Mouse (Mus musculus): ENCODE data around the gene Nfib.

Nfib gene

DNA sequence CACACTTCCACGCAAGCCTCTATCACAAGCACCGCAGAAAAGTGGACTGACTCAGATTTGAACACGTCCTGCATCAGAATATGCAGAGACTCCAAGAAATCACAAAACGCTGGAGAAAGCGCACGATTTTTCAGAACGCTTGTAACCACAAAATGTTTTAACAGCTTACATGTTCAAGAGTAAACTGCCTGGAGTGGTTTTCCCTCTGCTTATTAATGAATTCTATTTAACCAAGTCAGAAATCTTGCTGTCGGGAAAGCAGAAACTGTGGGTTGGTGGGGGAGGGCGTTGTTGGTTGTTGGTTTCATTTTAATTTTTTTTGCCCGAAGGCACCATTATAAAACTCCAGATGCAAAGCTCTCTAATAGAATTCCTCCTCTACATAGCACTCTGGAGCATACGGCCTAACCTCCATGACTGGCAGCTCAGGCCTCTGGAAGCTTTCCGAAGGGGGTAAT lies 82.4 kb downstream of the Nfib start:
- no peak for DNase-seq

DNA sequence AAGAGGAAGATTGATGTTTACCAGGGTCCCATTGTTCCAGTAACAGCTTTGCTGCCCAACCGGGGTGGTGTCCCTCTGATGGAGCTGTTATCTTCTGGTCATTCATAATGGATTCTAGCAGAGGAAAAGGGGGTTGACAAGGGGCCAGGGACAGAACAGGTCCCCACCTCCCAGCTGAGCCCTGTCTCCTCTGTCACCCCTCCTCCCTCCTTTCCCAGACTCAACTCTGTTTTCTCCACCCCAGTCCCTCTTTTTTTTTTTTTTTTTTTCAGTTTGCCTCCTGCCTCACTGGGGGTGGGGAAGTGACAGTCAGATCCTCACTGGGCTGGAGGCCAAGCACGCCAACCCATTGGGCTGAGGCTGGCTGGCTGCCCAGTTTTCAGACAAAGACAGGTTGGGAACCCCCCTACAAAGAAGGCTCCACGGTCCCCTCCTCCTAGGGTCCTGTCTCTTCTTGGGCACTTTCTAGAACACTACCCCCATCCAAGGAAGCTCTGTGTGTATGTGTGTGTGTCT lies 83.2 kb downstream of the Nfib start:
- DNase-seq: peak; percentile 67 to 83

DNA sequence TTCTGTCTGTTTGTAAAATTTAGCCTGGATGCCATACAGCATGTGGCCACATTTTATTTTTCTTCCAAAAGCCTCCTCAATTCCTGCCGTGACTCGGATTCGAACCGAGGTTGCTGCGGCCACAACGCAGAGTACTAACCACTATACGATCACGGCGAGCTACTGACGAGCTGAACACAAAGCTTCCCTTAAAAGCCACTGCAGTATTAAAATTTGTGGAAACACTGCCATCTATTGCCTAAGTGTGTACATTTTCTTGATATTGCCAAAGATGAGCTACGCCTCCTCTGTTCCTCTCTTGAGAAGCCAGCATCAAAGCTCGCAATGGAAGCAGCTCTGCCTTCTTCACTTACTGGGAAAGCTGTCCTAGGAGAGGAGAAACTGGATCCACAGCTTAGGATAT lies 86.0 kb downstream of the Nfib start:
- DNase-seq: peak; percentile 11 to 25

DNA sequence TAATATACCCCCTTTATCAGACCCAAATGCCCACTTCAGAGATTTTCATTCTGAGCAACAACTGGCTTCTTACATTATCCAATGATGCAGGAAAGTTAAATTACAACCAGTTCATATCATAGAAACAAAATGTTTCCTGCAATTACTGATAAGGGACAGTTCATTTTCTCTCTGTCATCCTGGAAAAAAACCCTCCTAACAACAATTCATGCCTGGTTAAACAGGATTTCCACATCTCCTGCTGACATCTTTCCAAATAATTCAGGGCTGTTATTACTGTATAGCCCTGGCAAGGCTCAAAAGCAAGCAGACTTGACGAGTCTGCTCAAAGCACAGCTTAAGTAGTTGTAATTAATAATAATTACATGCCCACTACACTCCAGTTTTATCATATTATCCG lies 86.5 kb downstream of the Nfib start:
- DNase-seq: no peak

DNA sequence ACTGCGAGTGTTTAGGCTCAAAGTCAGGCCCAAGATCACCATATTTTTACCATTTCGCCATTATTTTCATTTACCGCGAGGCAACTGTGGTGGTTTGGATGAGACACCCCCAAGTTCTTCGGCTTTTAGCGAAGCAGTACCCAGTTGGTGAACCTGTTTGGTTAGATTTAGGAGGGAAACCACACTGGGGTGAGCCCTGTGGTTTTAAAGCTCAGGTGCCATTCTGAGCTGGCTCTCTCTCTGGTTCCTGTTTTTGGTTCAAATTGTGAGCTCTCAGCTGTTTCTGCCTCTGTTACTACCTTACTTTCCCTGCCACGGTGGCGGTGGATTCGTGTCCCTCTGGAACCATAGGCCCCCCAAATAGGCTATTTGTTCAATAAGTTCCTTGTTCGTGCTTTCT lies 88.3 kb downstream of the Nfib start:
- no peak for DNase-seq

DNA sequence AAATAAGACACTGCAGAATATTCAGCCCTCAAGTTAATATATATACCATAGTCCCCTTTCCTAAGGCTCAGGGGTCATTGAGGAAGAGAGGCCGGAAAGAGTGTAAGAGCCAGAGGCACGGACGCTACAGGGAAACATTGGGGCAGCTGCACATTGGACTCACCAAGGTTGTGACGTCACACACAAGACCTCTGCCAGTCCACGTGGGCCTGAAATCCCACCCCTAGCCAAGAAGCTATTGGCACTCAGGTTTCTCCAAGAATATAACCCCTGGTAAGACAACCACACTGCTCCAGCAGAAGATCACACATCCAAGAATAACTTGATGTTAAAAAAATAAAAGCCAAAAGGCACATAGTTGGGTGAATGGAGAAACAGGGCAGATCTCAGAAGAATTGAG lies 89.8 kb downstream of the Nfib start:
- no peak for DNase-seq

DNA sequence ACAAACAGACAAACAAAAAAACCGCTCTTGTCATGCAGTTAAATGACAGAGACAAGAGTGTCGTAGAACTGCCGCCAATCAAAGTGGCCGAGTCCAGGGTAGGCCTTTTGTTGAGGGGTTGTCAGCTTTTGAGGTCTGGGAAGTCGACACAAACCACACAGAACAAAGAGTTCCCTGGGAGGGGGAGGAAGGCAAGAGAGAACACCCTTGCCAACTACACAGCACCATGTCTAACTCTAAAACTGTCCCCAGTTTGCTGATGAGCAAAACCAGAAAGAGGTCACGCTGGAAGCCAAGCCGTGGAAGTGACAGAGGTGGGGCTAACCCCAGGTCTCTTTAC lies 91.1 kb downstream of the Nfib start:
- DNase-seq: no peak

DNA sequence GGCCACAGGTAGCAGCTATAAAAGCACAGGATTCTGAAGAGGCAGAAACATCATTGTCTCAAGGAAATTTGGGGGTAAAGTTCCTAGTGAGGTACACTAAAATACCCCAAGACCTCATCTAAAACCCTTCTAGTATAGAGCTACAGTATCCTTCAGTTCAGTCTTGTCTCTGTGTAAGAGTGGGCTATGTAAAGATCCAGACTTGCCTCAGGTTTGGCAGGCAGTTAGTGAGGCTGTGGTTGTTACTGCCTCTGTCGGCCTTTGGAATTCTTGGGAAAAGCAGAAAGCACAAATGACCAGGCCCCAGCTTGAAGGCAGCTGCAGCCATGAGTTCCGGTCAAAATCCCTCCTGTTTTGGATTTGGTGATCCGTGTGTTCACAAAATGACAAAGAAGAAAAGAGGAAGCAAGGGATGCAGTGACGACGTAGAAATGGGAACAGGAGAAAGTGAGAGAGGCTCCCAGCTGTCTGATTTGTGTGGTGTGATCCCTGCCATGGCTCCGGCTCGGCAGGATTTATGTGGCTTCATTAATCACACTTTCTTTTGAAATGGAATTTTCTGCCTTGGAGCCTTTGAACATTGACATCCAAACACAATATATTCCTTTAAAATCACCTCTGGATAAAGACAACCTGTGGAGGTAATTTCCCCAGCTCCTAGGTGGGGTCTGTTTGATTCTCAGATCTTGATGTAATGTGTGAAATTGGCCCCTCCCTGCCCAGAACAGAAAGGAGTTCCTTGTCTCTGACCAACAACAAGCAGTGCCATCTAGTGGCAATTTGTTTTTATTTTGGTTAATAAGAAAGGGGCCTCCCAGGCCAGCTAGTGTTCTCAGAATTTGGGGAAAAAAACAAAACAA lies 91.7 kb downstream of the Nfib start:
- DNase-seq: peak; percentile 51 to 64

DNA sequence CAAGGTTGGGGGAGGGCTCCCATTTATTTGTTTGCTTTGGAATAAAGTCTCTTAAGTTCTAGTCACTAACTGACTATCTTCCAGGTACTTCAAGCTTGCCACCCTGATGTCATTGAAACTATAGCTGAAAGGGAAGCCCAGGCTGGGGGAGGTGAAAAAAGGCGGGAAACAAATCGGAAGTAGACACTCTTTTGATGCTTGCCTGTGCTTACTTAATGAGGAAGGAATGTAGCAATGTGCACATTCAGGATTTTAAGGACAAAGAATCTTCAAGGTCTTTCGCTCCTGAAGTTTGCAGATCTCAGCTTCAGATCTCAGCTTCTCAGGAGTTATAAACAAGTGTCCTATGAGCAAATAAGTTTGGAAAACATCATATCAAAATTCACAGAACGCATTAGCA lies 95.9 kb downstream of the Nfib start:
- DNase-seq: no peak

DNA sequence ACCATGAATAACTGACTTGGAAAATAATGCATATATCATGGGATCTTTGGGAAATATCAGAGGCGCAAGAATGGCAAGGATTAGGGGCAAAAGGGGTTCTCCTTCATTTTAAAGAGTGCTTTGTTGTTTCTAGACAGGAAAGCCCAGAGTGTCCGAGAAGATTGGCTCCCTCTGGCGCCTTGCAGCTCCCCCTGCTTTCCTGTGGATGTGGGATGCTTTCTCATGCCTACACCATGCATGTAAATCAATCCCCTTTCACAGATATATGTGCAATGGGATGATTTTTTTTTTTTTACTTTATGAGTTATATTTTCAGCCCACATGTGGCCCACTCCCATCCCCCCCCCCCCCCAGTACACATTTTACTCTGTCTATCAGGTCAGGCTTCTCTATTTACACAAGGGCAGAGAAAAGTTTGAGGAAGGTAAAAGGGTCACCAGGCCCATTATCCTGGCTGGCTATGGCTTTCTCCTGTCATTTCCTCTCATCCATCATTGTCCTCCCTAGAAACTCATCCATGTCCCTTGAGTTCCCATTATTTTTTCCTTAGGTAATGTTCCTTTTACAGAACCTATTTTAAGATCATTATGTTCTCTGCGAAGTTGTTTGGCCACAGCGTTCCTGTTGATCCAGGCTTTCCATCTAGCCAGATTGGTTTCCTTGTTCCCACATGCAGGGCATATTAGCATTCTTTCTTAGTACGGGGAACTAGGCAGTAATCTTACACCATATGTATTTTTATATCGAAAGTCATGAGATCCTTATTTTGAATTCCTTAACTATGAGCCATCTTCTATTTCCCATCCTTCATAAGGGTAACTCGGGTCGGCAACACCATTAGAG lies 96.6 kb downstream of the Nfib start:
- peak in 1 of 2 experiments; percentile 10 for DNase-seq

DNA sequence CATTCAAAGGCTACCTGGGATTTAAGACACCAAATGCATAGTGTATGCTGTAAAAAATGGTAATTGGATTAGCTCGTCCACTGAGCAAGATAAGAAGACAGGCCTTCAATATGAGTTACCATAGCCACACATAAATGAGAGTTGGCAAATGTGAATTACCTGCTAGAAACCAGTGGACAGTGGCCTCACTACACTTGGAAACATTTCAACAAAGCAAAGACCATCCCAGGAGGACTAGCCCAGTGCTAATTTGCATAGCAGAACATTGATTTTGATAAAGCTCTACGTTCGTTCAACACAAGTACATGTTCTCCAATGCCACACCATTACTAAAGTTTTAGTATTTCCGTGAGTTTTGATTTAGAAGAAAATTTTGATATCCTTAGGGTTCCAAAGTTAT lies 98.3 kb downstream of the Nfib start:
- no peak for DNase-seq

DNA sequence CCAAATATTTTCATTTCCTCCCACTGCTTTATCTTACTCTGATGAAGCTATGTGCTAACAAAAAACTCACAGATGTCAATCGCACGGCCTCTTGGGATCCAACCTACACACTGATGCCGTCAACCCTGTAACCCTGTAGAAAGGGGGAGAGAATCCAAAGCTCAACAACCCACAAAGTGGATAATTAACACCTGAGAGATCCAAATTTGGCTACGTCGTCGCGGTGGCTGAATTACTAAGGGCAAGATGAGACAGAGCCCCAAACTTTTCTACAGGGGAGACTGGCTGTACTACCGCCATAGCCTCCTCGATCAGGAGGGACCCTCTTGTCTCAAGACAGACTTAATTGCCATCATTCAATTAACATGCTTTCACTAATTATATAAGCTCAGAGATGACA lies 99.2 kb downstream of the Nfib start:
- no peak for DNase-seq

DNA sequence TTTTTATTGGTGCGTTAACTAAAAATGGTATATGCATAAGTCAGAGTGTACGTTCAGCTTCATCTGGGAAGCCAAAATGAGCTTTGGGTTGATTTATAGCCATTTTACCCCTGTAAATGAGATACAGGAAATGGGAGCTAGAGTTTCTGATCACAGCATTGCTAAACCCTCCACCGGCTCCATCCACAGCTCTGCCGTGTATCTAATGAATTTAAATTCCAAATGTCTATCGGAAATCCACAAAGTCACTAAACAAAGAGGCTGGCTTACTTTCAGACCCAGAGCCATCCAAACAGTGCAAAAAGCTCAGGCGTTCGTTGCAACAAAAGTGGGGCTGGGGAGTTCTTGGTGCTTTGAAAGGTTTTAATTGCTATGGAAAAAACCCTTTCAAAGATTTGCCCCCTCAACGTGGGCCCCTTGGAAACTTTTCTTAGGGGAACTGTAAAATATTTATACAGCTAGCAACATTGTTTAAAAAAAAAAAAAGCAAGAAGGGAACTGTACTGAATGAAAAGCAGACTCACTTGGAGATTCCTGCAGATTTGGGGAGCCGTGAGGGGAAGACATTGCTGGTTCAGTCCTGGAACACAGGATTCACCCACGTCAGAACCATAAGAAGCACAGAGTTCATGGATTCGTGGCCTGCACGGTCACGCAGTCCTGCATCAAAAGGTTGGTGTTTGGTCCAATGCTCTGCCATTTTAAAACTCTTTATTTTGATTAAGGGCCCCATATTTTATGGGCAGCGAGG lies 100.3 kb downstream of the Nfib start:
- no peak for DNase-seq

DNA sequence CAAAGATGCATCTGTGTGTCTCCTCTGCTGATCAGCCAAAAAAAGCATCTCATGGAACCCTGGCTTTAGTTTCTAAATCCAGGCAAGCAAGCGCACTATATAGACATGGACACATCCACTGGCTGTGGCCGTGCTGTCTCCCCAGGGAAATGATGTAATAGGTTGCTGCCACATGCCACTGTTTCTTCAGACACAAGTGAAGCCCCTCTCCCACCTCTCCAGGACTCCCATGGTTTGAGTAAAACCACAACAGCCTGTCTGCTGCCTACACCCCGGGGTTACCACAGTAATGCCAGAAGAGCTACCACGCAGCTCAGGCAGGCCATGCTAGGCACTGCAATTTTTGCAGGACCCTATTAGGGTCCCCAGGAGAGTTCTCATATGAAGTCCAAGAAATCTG lies 101.0 kb downstream of the Nfib start:
- DNase-seq: no peak

DNA sequence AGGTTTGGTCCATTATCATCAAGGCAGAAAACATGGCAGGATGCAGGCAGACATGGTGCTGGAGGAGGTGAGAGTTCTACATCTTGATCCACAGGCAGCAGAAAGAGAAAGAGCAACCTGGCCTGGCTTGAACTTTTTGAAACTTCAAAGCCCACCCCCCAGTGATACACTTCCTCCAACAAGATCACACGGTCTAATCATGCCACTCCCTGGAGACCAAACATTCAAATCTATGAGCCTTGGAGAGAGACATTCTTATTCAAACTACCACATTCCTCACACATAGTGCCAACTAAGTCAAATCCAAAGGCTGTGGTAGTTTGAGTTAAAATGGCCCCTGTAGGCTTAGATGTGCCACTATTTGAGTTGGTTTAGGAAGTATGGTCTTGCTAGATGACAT lies 104.9 kb downstream of the Nfib start:
- no peak for DNase-seq

DNA sequence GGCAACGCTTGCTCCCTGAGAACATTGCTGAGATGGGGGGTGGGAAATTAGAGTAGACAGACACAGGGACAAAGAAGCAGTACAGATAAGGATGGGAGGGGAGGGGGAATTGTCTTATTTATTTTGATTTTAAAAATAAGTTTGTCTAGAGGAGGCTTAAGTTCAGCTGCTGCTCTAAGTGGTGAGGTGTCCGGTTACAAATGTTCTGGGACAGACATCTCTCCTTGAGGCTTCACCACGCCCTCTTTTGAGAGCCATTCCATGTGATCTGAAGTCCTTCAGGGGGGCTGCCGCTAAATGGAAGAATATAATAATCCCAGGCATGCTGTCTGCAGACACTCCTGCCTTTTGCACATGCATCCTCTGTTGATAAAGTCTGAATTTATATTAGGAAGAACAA lies 107.1 kb downstream of the Nfib start:
- DNase-seq: no peak

DNA sequence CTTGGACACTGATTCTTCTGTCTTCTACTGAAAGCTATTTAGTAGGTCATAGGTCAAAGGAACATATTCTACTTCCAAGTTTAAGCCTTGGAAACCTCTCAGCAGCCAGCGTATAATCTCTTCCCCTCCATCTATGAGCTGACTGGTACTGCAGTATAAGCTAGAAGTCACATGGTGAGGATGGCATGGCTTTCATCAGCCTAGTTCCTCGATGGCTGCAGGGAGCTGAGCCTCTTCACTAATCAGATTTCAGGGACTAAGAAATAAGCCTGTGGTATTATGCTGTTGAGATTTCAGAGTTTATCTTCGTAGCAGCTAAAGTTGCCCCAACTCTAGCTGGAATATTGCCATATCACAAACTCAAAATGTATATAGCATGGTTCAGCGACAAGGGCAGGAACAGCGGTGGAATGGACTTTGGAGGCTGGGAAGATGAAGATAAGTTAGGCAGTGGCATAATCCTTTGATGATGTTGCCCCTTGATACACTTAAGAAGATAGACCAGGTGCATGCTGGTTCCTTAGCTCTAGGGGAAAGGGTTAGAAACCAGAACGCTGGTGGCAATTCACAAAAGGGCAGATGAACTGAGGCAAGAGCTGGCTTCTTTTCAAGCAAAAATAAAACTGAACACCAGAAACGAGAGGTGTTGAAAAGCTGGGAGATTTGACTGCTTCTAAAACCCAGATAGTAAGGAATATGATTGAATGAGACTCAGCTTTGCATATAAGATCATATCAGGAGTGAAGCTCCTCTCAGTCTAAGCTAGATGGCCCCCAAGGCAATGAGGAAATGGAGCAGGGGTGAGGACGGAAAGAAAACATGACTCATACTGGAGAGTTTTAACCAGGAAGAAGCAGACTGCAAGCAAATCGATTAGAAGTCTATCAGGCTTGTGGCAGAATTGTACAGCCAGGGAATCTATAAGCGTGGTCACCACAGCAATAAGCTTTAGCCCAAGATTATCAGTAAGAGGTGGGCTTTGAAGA lies 111.6 kb downstream of the Nfib start:
- DNase-seq: no peak

DNA sequence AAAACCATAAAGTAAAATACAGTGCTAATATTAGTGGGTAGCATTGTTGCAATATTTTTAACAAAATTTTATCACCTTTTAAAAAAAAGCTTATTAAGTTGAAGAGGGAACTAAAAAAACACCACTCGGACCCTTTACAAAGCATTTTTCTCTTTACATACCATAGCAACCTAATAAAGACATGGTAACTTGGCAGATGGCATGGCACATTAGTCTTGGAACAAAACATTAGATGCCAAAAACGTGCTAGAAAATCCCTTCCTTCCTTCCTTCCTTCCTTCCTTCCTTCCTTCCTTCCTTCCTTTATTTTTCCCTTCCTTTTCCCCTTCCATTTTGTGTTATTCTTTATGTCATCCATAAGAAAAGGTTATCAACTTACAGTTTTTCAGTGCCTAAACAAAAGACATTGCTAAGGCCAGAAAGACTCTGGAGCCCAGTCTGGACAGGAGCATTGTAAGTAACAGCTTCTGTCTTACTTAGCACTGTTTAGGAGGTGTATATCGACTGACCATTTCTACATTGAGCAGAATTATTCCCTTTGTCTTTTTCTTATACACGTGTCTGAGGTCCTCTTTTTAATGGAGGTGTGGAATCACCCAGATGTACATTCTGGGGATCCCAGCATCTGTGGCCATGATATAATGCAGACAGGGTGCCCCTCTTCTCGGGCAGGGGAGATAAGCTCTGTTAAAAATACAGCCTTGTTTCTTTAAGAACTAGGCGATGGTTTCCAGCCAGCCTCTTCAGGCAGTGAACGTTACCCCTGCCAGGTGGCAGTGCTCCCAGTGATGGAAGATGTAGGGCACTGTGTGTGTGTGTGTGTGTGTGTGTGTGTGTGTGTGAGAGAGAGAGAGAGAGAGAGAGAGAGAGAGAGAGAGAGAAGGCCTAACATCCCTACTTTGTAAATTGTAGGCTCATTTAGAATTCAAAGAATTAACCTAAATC lies 113.2 kb downstream of the Nfib start:
- peak in 1 of 2 experiments; percentile 10 for DNase-seq

DNA sequence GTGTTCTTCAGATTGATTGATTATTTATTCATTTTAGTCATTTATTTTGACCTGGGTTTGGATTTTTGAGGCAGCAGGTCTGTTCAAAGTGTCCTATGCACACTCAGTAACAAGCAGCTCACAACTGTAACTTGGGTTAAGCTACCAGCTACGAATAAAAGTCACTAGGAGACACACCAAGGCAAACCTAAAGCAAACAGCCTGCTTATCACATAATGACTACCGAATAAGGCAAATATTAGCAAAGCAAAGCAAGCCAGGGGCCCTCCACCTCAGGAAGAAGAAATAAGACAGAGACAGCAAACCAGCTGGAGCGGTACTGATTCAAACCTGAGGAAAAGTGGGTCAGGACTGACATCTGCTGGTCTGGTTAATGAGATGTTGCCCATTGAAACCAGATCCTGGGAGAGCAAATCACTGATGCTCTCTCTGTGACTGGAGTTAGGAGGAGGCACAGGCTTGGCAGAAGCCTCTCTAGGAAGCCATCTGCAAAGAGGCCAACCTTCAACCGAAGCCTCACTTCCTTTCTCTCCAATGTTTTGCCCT lies 116.1 kb downstream of the Nfib start:
- DNase-seq: peak; percentile 37 to 69

DNA sequence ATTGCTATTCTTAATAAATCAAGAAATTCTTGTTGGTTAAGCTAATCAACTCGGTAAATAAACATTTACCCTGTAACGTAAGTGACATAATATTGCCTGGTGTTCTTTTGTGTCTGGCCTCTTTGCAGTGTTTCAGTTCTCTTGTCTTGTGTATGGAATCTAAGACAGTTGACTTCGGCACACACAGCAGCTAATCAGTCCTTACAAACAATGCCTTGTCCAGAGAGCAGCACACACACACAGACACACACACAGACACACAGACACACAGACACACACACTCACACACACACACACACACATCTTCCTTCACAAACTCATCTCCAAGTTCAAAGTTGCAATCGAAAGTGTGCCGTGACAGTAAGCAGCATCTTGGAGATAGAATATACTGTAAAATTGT lies 116.8 kb downstream of the Nfib start:
- no peak for DNase-seq
